Mouse (Mus musculus) lung, adult 2 months (tissue): ENCODE data around the gene Por. TPM values are rescaled to one million over a fixed set of nuclear protein-coding genes. Genes with fewer than 3 reads are reported as not detected.

Experiments
- DNase-seq: peaks from one replicate; pipeline ENCODE4 v3.0.0; 2022
- H3K4me1 ChIP-seq: fragments of 200-500 bp; 2 replicates; pipeline ENCODE4 v1.6.1; 2011; ENCODE audit warnings: low read length; ENCODE audit not compliant: control insufficient read depth, insufficient read depth
- H3K4me3 ChIP-seq: fragments of 200-500 bp; replicated peaks from 2 replicates; pipeline ENCODE3; 2011; ENCODE audit warnings: low read depth, mild to moderate bottlenecking, control low read depth, low read length; ENCODE audit errors: extremely low read depth
- CTCF ChIP-seq: fragments of 200-500 bp; IDR thresholded peaks from 2 replicates; pipeline ENCODE4 v1.5.1; 2011; ENCODE audit warnings: mild to moderate bottlenecking, low read length, control low read depth; ENCODE audit not compliant: insufficient read depth
- POLR2A ChIP-seq: fragments of 200-500 bp; IDR thresholded peaks from 2 replicates; pipeline ENCODE4 v1.6.1; 2011; ENCODE audit warnings: low read depth, mild to moderate bottlenecking, control low read depth, low read length, borderline replicate concordance; ENCODE audit errors: extremely low read depth
- WGBS: fragments of 180-500 bp; shearing (Covaris S2); methylation state at CpG from one replicate; pipeline ENCODE4 v1.1.7; 2018; 5-methylcytosine and 5-hydroxymethylcytosine counted together
- polyA plus RNA-seq: library from polyadenylated mRNA; depleted of rRNA; stranded (reverse); fragments of >200 nt; gene quantifications from 2 replicates; pipeline ENCODE4 v1.2.3, GENCODE M21; 2012; rRNA removed

Por gene
- polyA plus RNA-seq, 1 experiment: 487 TPM

GRCm38 (mm10) chr5:135772519-135772918 is 102.7 kb downstream of the Por start:
- Histone ChIP-seq H3K4me3 (no peak overlapping the region), H3K4me1 (no peaks in the 10 kb centered on the region)
- TF ChIP-seq POLR2A: no peak
- TF ChIP-seq CTCF: no peak
- DNase-seq: no peak
- 11% methylated on average over 3 of the region's 3 CpGs for WGBS

GRCm38 (mm10) chr5:135776546-135776945 is 106.7 kb downstream of the Por start:
- no peak for DNase-seq
- no peak for TF ChIP-seq POLR2A
- no peak for TF ChIP-seq CTCF
- peaks cover 6% of the 10 kb centered on the region for H3K4me1 ChIP-seq
- WGBS: 63% methylated on average over 4 of the region's 4 CpGs
- no peak overlapping the region for H3K4me3 ChIP-seq

DNA sequence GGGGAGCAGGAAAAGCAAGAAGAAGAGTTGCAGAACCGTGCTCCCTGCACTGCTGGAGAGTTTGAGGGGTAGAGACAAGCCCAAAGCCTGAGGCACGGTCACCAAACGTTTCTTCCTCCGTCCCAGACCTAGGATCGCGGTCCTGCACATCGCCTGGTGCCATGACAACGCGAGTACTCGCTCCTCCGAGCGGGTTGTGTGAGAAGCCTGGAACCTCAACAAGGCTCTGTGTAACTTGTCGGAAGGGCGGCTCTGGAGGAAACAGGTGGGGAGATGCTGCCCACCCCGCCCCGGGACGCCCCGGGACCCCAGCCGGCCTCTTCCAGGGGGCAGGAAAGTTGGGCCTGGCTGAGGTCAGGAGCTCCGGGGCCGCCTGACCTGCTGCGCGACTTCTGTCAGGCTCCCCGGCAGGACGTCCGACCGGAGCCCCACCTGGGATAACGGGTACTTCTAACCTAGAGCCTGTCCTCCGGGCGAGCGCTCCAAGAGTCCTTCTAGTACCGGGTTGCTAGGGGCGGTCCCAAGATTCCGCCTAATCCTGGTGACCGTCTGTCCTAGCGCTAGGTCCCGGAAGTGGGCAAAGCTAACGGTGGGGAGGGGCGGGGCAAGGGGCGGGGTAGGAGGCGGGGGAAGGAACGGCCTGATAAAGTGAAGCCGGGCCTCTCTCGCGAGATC is 108.1 kb downstream of the Por start, which contains the start of gene Styxl1:
TSS of gene Styxl1 (minus strand) at position 590 of the 675 bp plus-strand sequence.
- peak within 1 kb of the TSS; percentile 98 for H3K4me3 ChIP-seq
- DNase-seq: no peak
- H3K4me1 ChIP-seq: peaks cover 6% of the 10 kb centered on the region
- TF ChIP-seq POLR2A (peak; percentile 52; the same call in 1 of the 2 replicates), CTCF (no peak)
- under 1% methylated on average over 45 of the region's 45 CpGs for WGBS

DNA sequence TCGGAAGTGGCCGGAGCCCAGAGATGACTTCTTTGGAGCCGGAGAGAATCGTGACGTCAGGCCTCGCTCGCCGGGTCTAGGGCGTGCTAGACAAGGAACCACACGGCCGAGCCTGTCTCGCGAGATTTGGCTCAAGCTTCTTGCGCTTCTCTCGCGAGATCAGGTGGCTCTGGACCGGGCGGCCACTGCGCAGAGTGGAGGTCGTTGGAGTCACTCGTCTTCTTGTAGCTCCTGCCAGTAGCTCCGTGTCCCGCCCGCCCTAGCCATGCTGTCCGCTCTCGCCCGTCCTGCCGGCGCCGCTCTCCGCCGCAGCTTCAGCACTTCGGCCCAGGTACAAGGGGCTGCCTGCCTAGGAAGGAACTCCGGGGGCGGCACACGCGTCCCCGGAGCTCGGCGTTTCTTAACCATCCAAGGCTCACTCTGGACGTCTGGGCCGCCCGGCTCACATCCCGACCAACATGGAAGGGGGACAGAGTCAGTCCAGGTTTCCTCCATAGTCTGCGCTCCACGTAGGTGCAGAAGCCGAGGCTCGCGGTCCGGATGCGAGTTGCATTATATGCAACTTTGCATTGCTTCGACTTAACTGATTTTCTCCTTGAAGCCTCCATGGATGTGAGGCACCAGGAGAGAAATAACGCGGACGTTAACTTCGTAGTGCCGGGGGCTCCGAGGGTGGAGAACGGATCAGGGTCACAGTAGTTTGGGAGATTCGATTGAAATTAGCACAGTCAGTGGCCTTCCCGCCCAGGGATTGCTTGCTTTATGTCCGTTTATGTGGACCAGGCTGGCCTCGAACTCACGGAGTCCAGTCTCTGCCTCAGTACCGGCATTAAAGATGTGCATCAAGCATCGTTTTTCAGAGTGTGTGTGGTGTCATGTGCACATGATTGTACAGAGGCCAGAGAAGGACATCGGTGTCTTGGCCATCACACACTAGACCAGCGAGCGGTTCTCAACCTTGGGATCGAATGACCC is 108.9 kb downstream of the Por start, which contains the start of gene Mdh2:
TSS of gene Mdh2 (plus strand) at position 10 of the 975 bp plus-strand sequence.
- H3K4me3 ChIP-seq: peak within 1 kb of the TSS; percentile 98
- H3K4me1 ChIP-seq: peaks cover 6% of the 10 kb centered on the region
- peak; percentile 98 for DNase-seq
- TF ChIP-seq POLR2A (peak; percentile 99; the same call in 1 of the 2 replicates), CTCF (no peak)
- 2% methylated on average over 70 of the region's 70 CpGs for WGBS

- no peak for TF ChIP-seq CTCF
- TF ChIP-seq POLR2A: no peak
- no peak for DNase-seq
- H3K4me1 ChIP-seq: peaks cover 6% of the 10 kb centered on the region
- WGBS: 49% methylated on average over 8 of the region's 8 CpGs
- H3K4me3 ChIP-seq: no peak overlapping the region
These were observed 110.5 kb downstream of the Por start for GRCm38 (mm10) chr5:135780331-135780730.

DNA sequence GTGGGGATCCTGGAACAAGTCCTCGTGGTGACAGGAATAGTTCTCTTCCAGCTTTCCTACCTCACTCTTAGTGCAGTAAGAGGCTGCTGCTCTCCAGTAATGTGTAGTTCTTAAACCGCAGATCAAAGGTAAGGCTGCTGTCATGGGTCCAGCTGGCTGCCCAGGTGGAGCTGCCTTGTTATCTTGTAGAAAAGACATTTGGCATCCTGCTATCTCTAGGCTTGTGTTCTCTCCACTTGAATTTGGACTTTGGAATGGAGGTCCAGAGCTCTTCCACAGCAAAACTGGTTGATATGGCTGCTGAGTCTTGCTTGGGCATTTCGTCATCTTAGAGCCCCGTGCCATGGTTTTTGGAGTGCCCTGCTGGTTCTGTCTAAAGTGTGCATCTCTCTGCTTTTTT is 113.1 kb downstream of the Por start:
- 79% methylated on average over 4 of the region's 4 CpGs for WGBS
- TF ChIP-seq POLR2A (no peak), CTCF (no peak)
- no peak overlapping the region for H3K4me3 ChIP-seq

More for the DNA sequence above, 113.1 kb downstream of the Por start:
- peaks cover 6% of the 10 kb centered on the region for H3K4me1 ChIP-seq
- no peak for DNase-seq

Other genes with a start within 250 kb of the Por start
- gene Hip1, start 124.9 kb upstream of the Por start, polyA plus RNA-seq: 53.8 and 66.9 TPM in 2 replicates
- gene Ccl26, start 106.5 kb upstream of the Por start, polyA plus RNA-seq: not detected in 2 replicates
- 1.6 and 1.8 TPM in 2 replicates for gene Ccl24, start 97.0 kb upstream of the Por start, polyA plus RNA-seq
- gene Rhbdd2, start 37.4 kb upstream of the Por start, polyA plus RNA-seq: 39.9 and 50.7 TPM in 2 replicates
- gene Tmem120a, start 74.4 kb downstream of the Por start, polyA plus RNA-seq: 24.6 and 31.0 TPM in 2 replicates
- 1.1 and 1.4 TPM in 2 replicates for gene Styxl1, start 108.4 kb downstream of the Por start, polyA plus RNA-seq
- 257 and 344 TPM in 2 replicates for gene Mdh2, start 108.4 kb downstream of the Por start, polyA plus RNA-seq
- 0.06 and 0.14 TPM in 2 replicates for gene Srrm3, start 136.9 kb downstream of the Por start, polyA plus RNA-seq
- gene Hspb1, start 217.9 kb downstream of the Por start, polyA plus RNA-seq: 541 and 589 TPM in 2 replicates